Mouse (Mus musculus): ENCODE data around the gene Skida1. TPM values are rescaled to one million over a fixed set of nuclear protein-coding genes. Genes with fewer than 3 reads are reported as not detected.
A peak's percentile ranks its signal among the peaks of the same experiment; 100 is the strongest.

The Skida1 gene
- polyA plus RNA-seq, 1 experiment from 2014 or later: 8.5 TPM

DNA sequence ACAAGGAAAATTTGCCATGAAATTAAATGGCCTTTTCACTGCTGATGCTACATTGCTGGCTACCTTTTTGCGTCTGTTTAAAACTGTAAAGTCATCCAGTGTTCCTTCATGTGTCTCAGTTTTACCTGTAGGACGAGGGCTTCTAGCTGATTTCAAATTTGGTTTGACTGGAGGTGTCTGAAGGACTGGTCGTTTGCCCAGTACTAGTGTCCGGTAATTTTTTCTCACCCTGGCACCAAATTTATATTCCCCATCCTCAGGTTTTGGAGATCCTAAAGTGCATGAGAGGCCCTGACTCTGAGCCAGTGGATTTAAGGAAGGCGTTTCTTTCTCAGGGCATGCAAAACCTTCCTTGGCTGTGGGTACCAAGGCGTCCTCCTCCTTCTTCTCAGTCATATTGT is 3.1 kb downstream of the Skida1 start:
- 6% methylated on average over 6 of the region's 6 CpGs for WGBS
- peaks cover 28% of the 10 kb centered on the region for H3K4me1 ChIP-seq (ENCODE audit: insufficient read depth)
- peak overlapping the region; percentile 90 for H3K4me2 ChIP-seq
- TF ChIP-seq CTCF (IDR thresholded peaks at IDR 0.05; ENCODE audit: low read depth): no peak
- no peaks in the 10 kb centered on the region for H3K27me3 ChIP-seq (ENCODE audit: insufficient read depth, low read length)
- DNase-seq (peak; percentile 43), ATAC-seq (ENCODE audit: insufficient read depth) (no peak)
- H3K9ac ChIP-seq: peak overlapping the region; percentile 99
- no peaks in the 10 kb centered on the region for H3K36me3 ChIP-seq (ENCODE audit: insufficient read depth)
- peak overlapping the region; percentile 99 for H3K27ac ChIP-seq (ENCODE audit: low read depth)
- H3K9me3 ChIP-seq (ENCODE audit: low read depth, low read length): no peaks in the 10 kb centered on the region
- H3K4me3 ChIP-seq (ENCODE audit: low read depth, low read length): peak overlapping the region; percentile 79

DNA sequence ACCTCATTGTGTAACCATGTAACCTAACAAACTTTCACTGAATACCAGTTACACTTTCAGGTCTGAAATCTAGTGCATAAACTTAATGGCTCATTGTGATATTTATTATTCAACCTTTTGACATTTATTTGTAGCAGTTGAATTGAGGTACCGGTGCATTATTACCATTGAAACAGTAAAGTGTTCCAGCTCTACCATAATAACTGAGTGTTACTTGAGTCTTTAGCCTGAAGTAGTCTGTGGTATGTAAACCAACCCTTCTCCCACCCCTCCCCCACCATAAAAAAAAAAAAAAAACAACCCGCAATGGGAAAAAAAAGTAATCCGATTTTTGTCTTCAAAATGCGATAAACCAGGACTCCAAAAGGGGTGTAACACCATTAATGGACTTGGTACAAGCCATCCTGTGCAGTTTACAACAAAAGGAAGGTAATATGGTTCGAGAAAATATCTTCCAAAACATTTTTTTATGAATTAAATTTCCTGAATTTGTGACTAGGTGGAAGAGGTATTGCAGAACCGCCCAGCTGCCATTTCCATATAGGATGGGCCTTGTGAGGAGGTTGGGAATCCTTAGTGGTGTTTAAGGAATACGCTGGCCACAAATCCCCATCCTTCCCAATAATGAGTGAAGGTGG is 3.6 kb downstream of the Skida1 start:
- Histone ChIP-seq H3K4me2 (peak overlapping the region; percentile 90), H3K9me3 (ENCODE audit: low read depth, low read length) (no peaks in the 10 kb centered on the region), H3K4me1 (ENCODE audit: insufficient read depth) (peaks cover 33% of the 10 kb centered on the region), H3K27ac (ENCODE audit: low read depth) (peak overlapping the region; percentile 99), H3K27me3 (ENCODE audit: insufficient read depth, low read length) (no peaks in the 10 kb centered on the region), H3K36me3 (ENCODE audit: insufficient read depth) (no peaks in the 10 kb centered on the region), H3K4me3 (ENCODE audit: low read depth, low read length) (peak overlapping the region; percentile 79), H3K9ac (peak overlapping the region; percentile 99)
- ATAC-seq (ENCODE audit: insufficient read depth) (no peak), DNase-seq (peak; percentile 60)
- TF ChIP-seq CTCF (IDR thresholded peaks at IDR 0.05; ENCODE audit: low read depth): no peak
- 7% methylated on average over 7 of the region's 7 CpGs for WGBS

DNA sequence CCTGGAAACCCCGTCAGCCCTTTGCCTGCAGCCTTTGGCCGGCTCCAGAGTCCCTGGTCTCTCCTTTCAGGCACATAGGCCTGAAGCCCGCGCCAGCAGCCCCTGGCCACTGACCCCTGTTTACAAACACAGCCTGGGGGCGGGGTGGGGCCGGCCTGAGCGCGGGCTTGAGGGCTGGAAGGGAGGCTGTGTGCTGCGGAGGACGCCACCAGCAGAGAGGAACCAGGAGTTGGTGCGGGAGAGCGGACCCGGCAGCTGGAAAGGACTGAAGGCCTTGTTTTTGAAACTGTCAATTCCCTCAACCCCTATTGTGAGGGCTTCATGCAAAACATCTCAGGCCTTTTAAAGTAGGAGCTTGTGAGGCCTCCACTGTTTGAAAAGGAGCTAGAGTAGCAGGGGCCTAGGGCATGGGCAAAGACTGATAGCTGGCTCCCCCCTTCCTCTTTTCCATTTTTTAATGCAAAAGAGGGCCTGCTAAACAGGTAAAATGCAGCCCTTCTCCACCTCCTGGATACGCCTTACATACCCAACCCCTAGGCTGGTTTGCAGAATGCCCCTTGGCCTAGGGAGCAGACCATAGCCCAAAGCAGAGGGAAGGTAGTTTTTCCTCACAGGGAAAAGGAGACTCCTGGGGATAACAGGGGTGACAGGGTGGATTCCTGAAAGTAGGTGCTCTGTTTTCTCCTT is 7.5 kb downstream of the Skida1 start:
- Histone ChIP-seq H3K4me3 (ENCODE audit: low read depth, low read length) (peak overlapping the region; percentile 3), H3K36me3 (ENCODE audit: insufficient read depth) (no peaks in the 10 kb centered on the region), H3K27me3 (ENCODE audit: insufficient read depth, low read length) (no peaks in the 10 kb centered on the region), H3K9ac (peak overlapping the region; percentile 60), H3K9me3 (ENCODE audit: low read depth, low read length) (no peaks in the 10 kb centered on the region), H3K27ac (ENCODE audit: low read depth) (peak overlapping the region; percentile 61), H3K4me2 (peak overlapping the region; percentile 64), H3K4me1 (ENCODE audit: insufficient read depth) (peaks cover 33% of the 10 kb centered on the region)
- ATAC-seq (ENCODE audit: insufficient read depth) (peak; percentile 71; the same call in 1 of the 2 replicates), DNase-seq (peak; percentile 68)
- WGBS: 16% methylated on average over 14 of the region's 14 CpGs
- no peak for TF ChIP-seq CTCF (IDR thresholded peaks at IDR 0.05; ENCODE audit: low read depth)

DNA sequence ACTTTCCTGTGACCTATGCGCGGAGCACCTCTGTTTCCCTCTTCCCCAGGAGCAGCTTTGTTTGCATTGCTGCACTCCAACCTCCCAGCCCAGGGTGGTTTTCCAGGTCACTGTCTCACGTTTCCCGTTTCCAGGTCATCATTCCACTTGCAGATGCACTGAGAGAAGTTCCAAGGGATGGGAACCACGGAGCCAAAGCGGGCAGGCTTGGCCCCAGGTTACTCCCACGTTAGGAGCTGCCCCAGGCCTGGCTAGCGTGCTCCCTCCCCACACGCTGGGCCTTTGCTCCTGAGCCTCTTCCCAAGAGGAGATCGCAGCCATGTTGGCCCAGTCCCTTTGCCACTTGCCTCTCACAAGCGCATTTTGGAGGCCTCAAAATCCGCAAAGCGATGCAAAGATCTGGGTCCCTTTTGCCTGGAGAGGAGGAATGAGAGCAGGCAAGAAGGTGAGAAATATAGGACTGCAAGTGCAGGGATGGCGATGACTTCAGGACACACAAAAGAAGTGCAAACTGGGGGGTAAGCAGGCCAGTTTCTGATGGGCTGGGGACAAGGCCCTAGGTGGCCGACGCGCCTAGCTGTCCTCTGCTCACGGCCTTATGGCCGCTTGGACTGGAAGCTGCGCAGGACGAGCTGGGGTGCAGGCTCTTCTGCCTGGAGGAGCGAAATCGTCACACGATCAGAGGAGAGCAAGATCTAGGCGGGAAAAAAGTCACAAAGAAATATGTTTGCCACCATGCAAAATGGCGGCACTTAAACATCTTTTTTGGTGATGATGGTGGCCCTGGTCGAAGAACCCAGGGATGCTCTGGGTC is 8.3 kb downstream of the Skida1 start:
- Histone ChIP-seq H3K4me2 (peak overlapping the region; percentile 64), H3K36me3 (ENCODE audit: insufficient read depth) (no peaks in the 10 kb centered on the region), H3K27ac (ENCODE audit: low read depth) (peak overlapping the region; percentile 61), H3K9me3 (ENCODE audit: low read depth, low read length) (no peaks in the 10 kb centered on the region), H3K4me1 (ENCODE audit: insufficient read depth) (peaks cover 33% of the 10 kb centered on the region), H3K27me3 (ENCODE audit: insufficient read depth, low read length) (no peaks in the 10 kb centered on the region), H3K9ac (peak overlapping the region; percentile 60), H3K4me3 (ENCODE audit: low read depth, low read length) (peak overlapping the region; percentile 3)
- peak; percentile 57; the same call in 1 of the 2 replicates for ATAC-seq (ENCODE audit: insufficient read depth)
- WGBS: 37% methylated on average over 27 of the region's 27 CpGs
- no peak for TF ChIP-seq CTCF (IDR thresholded peaks at IDR 0.05; ENCODE audit: low read depth)
- DNase-seq: peak; percentile 28

DNA sequence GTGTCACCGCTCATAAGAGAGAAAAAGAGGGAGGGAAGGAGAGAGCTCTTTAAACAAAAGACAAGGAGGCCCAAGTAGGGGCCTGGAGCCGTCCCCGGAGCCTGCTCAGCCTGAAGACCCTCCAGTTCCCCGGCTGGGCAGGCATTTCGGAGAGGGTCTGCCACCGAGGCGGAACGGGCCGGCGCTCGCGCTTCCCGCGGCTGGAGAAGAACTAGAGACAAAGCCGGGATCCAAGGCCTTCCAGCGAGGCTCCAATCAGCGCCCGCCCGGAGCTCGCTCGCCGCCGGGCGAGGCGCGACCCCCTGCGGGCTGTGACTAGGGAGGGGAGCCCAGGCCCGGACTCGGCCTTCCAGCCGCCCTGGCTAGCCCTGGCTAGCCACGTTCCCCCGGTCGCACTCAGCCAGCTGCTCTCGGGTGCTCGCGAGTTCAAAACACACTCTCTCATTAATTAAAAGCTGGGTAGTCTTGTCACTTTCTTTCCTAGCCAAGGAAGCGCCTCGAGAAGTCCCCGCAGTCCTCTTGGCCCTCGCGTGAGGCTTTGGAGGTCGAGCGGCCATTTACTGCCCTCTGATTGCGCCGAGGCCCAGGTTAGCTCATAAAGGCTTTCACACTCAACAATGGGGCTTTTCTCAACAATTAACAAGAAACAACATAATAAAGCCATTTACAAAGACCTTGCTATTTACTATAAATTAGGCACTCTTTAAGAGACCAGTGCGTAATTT is 9.1 kb downstream of the Skida1 start:
- Histone ChIP-seq H3K4me1 (ENCODE audit: insufficient read depth) (peaks cover 33% of the 10 kb centered on the region), H3K27me3 (ENCODE audit: insufficient read depth, low read length) (no peaks in the 10 kb centered on the region), H3K36me3 (ENCODE audit: insufficient read depth) (no peaks in the 10 kb centered on the region), H3K4me2 (peak overlapping the region; percentile 64), H3K9me3 (ENCODE audit: low read depth, low read length) (no peaks in the 10 kb centered on the region), H3K4me3 (ENCODE audit: low read depth, low read length) (peak overlapping the region; percentile 27), H3K27ac (ENCODE audit: low read depth) (peak overlapping the region; percentile 48), H3K9ac (peak overlapping the region; percentile 58)
- 9% methylated on average over 46 of the region's 46 CpGs for WGBS
- no peak for TF ChIP-seq CTCF (IDR thresholded peaks at IDR 0.05; ENCODE audit: low read depth)
- ATAC-seq (ENCODE audit: insufficient read depth) (peak; percentile 61), DNase-seq (peak; percentile 70)

DNA sequence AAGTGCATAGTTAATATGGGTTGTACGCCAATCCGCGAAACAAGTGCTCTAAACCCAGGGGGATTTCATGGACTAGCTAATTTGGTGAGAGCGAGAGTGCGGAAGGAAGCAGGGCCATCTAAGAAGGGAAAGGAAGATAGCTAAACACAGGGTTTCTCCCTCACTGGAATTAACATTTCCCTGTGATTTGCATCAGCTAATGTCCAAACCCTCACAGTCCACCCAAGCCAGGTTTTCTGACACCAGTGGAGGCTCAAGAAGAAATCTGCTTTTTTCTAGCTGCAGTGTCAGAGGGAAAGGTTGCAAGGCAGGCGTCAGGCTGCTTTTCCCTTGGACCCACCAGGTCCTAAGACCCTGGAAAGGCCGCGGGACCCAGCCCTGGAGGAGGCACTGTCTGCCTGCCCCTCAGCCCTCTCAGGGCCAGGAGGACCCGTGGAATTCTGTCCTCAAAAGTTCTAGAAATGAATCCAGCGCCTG is 9.9 kb downstream of the Skida1 start:
- Histone ChIP-seq H3K9me3 (ENCODE audit: low read depth, low read length) (no peaks in the 10 kb centered on the region), H3K27ac (ENCODE audit: low read depth) (peak overlapping the region; percentile 48), H3K9ac (peak overlapping the region; percentile 58; the same call in 1 of the 2 replicates), H3K36me3 (ENCODE audit: insufficient read depth) (no peaks in the 10 kb centered on the region), H3K4me1 (ENCODE audit: insufficient read depth) (peaks cover 30% of the 10 kb centered on the region), H3K4me2 (peak overlapping the region; percentile 64; the same call in 1 of the 2 replicates), H3K27me3 (ENCODE audit: insufficient read depth, low read length) (no peaks in the 10 kb centered on the region), H3K4me3 (ENCODE audit: low read depth, low read length) (0 out of 2 replicates have a peak overlapping the region, but pooled peaks have one; percentile 27)
- WGBS: 64% methylated on average over 10 of the region's 10 CpGs
- ATAC-seq (ENCODE audit: insufficient read depth) (no peak), DNase-seq (peak; percentile 23)
- TF ChIP-seq CTCF (IDR thresholded peaks at IDR 0.05; ENCODE audit: low read depth): no peak

Measured in lung, embryonic 14.5 days (tissue).